Mouse (Mus musculus) T-cell, adult 2 months (primary cell): Measurements from ENCODE around the gene Slc35f4.

Experiments
- DNase-seq: peaks from one replicate; pipeline ENCODE4 v3.0.0; 2022; ENCODE audit warnings: low spot score

The Slc35f4 gene

GRCm38 (mm10) chr14:49525931-49526291 lies at the start of gene Slc35f4:
Gene Slc35f4 (minus strand): TSS chr14:49526046.
- DNase-seq: no peak

- no peak for DNase-seq
These were observed 42.5 kb upstream of the Slc35f4 start for GRCm38 (mm10) chr14:49568369-49568768.

GRCm38 (mm10) chr14:49560706-49561105 lies 34.9 kb upstream of the Slc35f4 start:
- no peak for DNase-seq

GRCm38 (mm10) chr14:49540104-49540503 lies 14.3 kb upstream of the Slc35f4 start:
- DNase-seq: no peak

GRCm38 (mm10) chr14:49525176-49525930 lies 493 bp downstream of the Slc35f4 start:
- DNase-seq: no peak

GRCm38 (mm10) chr14:49524665-49525064 lies 1.2 kb downstream of the Slc35f4 start:
- DNase-seq: no peak

GRCm38 (mm10) chr14:49515096-49515665 lies 10.7 kb downstream of the Slc35f4 start:
- DNase-seq: no peak

- DNase-seq: no peak
These were observed 11.7 kb downstream of the Slc35f4 start for GRCm38 (mm10) chr14:49514137-49514536.

- no peak for DNase-seq
These were observed 30.7 kb downstream of the Slc35f4 start for GRCm38 (mm10) chr14:49495192-49495591.

GRCm38 (mm10) chr14:49493793-49494192 lies 32.1 kb downstream of the Slc35f4 start:
- DNase-seq: no peak

- DNase-seq: no peak
These were observed 33.3 kb downstream of the Slc35f4 start for GRCm38 (mm10) chr14:49492506-49492905.

- DNase-seq: no peak
These were observed 49.2 kb downstream of the Slc35f4 start for GRCm38 (mm10) chr14:49476602-49477001.

GRCm38 (mm10) chr14:49461761-49462160 lies 64.1 kb downstream of the Slc35f4 start:
- DNase-seq: no peak

GRCm38 (mm10) chr14:49460799-49461198 lies 65.0 kb downstream of the Slc35f4 start:
- DNase-seq: no peak

GRCm38 (mm10) chr14:49454283-49454914 lies 71.4 kb downstream of the Slc35f4 start:
- no peak for DNase-seq

- DNase-seq: no peak
These were observed 72.1 kb downstream of the Slc35f4 start for GRCm38 (mm10) chr14:49453782-49454181.

GRCm38 (mm10) chr14:49447669-49448068 lies 78.2 kb downstream of the Slc35f4 start:
- DNase-seq: no peak

GRCm38 (mm10) chr14:49446461-49446860 lies 79.4 kb downstream of the Slc35f4 start:
- no peak for DNase-seq

- no peak for DNase-seq
These were observed 89.0 kb downstream of the Slc35f4 start for GRCm38 (mm10) chr14:49436811-49437210.

- DNase-seq: no peak
These were observed 94.0 kb downstream of the Slc35f4 start for GRCm38 (mm10) chr14:49431821-49432220.

- DNase-seq: no peak
These were observed 133.4 kb downstream of the Slc35f4 start for GRCm38 (mm10) chr14:49392482-49392881.

- no peak for DNase-seq
These were observed 163.7 kb downstream of the Slc35f4 start for GRCm38 (mm10) chr14:49362161-49362560.

GRCm38 (mm10) chr14:49355561-49355960 lies 170.3 kb downstream of the Slc35f4 start:
- DNase-seq: no peak
